Comparison of ENCODE assay signal across 8 mouse cellular contexts in genomic region chr7:65486259-65486681, GRCm38 (mm10). TPM values are rescaled to one million over a fixed set of nuclear protein-coding genes. Genes with fewer than 3 reads are reported as not detected.
DNase-seq lines count a peak whose midpoint lies in the region; ATAC-seq and TF ChIP-seq lines count a peak whose summit lies in the region.

No protein-coding gene starts in this region.

- no peak for TF ChIP-seq POLR2A in limb, embryonic 14.5 days (IDR thresholded peaks at IDR 0.05; ENCODE audit: borderline replicate concordance, extremely low read depth, insufficient read depth, insufficient read length)

- peak in 1 of 2 experiments; percentile 35 for DNase-seq in left cerebral cortex, adult 2 months (ENCODE audit: extremely low spot score in 1 of 2, low spot score in 2 of 2)
- DNase-seq in left cerebral cortex, adult 18-20 months (ENCODE audit: low spot score in 2 of 2), result no peak
- DNase-seq in forebrain, embryonic 11.5 days (ENCODE audit: low spot score), result peak; percentile 69
- no peak for DNase-seq in limb, embryonic 14.5 days (ENCODE audit: low spot score)
- no peak for DNase-seq in frontal cortex, postnatal 25 days (ENCODE audit: low spot score in 2 of 2)

- H3K9ac ChIP-seq in forebrain, embryonic 11.5 days (ENCODE audit: low read length), result no peak overlapping the region
- H3K9ac ChIP-seq in hindbrain, embryonic 12.5 days, result no peak overlapping the region
- H3K9ac ChIP-seq in limb, embryonic 14.5 days (ENCODE audit: low read depth, low read length, severe bottlenecking), result 0 out of 2 replicates have a peak overlapping the region, but pooled peaks have one; percentile 16
- H3K9ac ChIP-seq in midbrain, embryonic 16.5 days (ENCODE audit: low read depth, low read length), result no peak overlapping the region

- WGBS in forebrain, embryonic 11.5 days, result 13% methylated on average over 13 of the region's 13 CpGs
- 8% methylated on average over 13 of the region's 13 CpGs for WGBS in hindbrain, embryonic 12.5 days
- 9% methylated on average over 13 of the region's 13 CpGs for WGBS in limb, embryonic 14.5 days
- 12% methylated on average over 13 of the region's 13 CpGs for WGBS in midbrain, embryonic 16.5 days

- H3K9me3 ChIP-seq in forebrain, embryonic 11.5 days (ENCODE audit: control insufficient read depth, low read length), result no peaks in the 10 kb centered on the region
- no peaks in the 10 kb centered on the region for H3K9me3 ChIP-seq in hindbrain, embryonic 12.5 days (replicated peaks)
- H3K9me3 ChIP-seq in limb, embryonic 14.5 days (ENCODE audit: control insufficient read depth, low read length), result no peaks in the 10 kb centered on the region
- no peaks in the 10 kb centered on the region for H3K9me3 ChIP-seq in midbrain, embryonic 16.5 days (replicated peaks; ENCODE audit: control insufficient read depth, low read length, poor library complexity, severe bottlenecking)

- TF ChIP-seq CTCF in left cerebral cortex, adult 2 months (IDR thresholded peaks at IDR 0.05), result no peak

- ATAC-seq in forebrain, embryonic 11.5 days (replicated peaks; ENCODE audit: low FRiP score), result peak; percentile 36; the same call in 1 of the 2 replicates
- no peak for ATAC-seq in hindbrain, embryonic 12.5 days (ENCODE audit: low FRiP score)
- no peak for ATAC-seq in limb, embryonic 14.5 days (ENCODE audit: low FRiP score, low read depth)
- ATAC-seq in midbrain, embryonic 16.5 days, result no peak
- ATAC-seq in granulocyte monocyte progenitor cell, adult 5-6 weeks (replicated peaks; ENCODE audit: poor library complexity, severe bottlenecking), result no peak

- intact Hi-C loops in left cerebral cortex, adult 2 months (cut with DNase I), result no loop called here

- H3K36me3 ChIP-seq in forebrain, embryonic 11.5 days (ENCODE audit: control insufficient read depth, insufficient read depth, low read length), result no peaks in the 10 kb centered on the region
- no peaks in the 10 kb centered on the region for H3K36me3 ChIP-seq in hindbrain, embryonic 12.5 days
- H3K36me3 ChIP-seq in limb, embryonic 14.5 days (ENCODE audit: control insufficient read depth, insufficient read depth, low read length), result no peaks in the 10 kb centered on the region
- H3K36me3 ChIP-seq in midbrain, embryonic 16.5 days (ENCODE audit: control insufficient read depth, insufficient read depth, low read length), result no peaks in the 10 kb centered on the region

- H3K4me2 ChIP-seq in forebrain, embryonic 11.5 days (ENCODE audit: low read depth, low read length, severe bottlenecking), result peak overlapping the region; percentile 34; the same call in 1 of the 2 replicates
- H3K4me2 ChIP-seq in hindbrain, embryonic 12.5 days (replicated peaks), result peak overlapping the region; percentile 40
- H3K4me2 ChIP-seq in limb, embryonic 14.5 days (replicated peaks; ENCODE audit: low read depth, low read length, severe bottlenecking), result peak overlapping the region; percentile 43
- H3K4me2 ChIP-seq in midbrain, embryonic 16.5 days (ENCODE audit: low read length), result peak overlapping the region; percentile 19; the same call in 1 of the 2 replicates

- H3K4me3 ChIP-seq in left cerebral cortex, adult 2 months, result 0 out of 2 replicates have a peak overlapping the region, but pooled peaks have one; percentile 1
- no peak overlapping the region for H3K4me3 ChIP-seq in forebrain, embryonic 11.5 days (ENCODE audit: low read depth, low read length)
- H3K4me3 ChIP-seq in hindbrain, embryonic 12.5 days, result no peak overlapping the region
- H3K4me3 ChIP-seq in limb, embryonic 14.5 days (replicated peaks; ENCODE audit: low read length), result 0 out of 2 replicates have a peak overlapping the region, but pooled peaks have one; percentile 1
- no peak overlapping the region for H3K4me3 ChIP-seq in midbrain, embryonic 16.5 days (ENCODE audit: low read depth, low read length)

- 0 out of 2 replicates have a peak, but pooled peaks cover 5% of the 10 kb centered on the region for H3K4me1 ChIP-seq in forebrain, embryonic 11.5 days (replicated peaks; ENCODE audit: control insufficient read depth, insufficient read depth, low read length)
- peaks cover 5% of the 10 kb centered on the region; the same call in 1 of the 2 replicates for H3K4me1 ChIP-seq in hindbrain, embryonic 12.5 days
- H3K4me1 ChIP-seq in limb, embryonic 14.5 days (ENCODE audit: control insufficient read depth, insufficient read depth, low read length), result 0 out of 2 replicates have a peak, but pooled peaks cover 3% of the 10 kb centered on the region
- H3K4me1 ChIP-seq in midbrain, embryonic 16.5 days (ENCODE audit: control insufficient read depth, insufficient read depth, low read length), result no peaks in the 10 kb centered on the region

- H3K27ac ChIP-seq in left cerebral cortex, adult 2 months, result no peak overlapping the region
- no peak overlapping the region for H3K27ac ChIP-seq in forebrain, embryonic 11.5 days (ENCODE audit: low read depth, low read length)
- no peak overlapping the region for H3K27ac ChIP-seq in hindbrain, embryonic 12.5 days
- no peak overlapping the region for H3K27ac ChIP-seq in limb, embryonic 14.5 days (replicated peaks; ENCODE audit: low read depth, low read length)
- no peak overlapping the region for H3K27ac ChIP-seq in midbrain, embryonic 16.5 days (ENCODE audit: low read length)

- H3K27me3 ChIP-seq in forebrain, embryonic 11.5 days (ENCODE audit: control insufficient read depth, insufficient read depth, low read length), result no peaks in the 10 kb centered on the region
- H3K27me3 ChIP-seq in hindbrain, embryonic 12.5 days, result no peaks in the 10 kb centered on the region
- H3K27me3 ChIP-seq in limb, embryonic 14.5 days (ENCODE audit: control insufficient read depth, insufficient read depth, low read length), result no peaks in the 10 kb centered on the region
- H3K27me3 ChIP-seq in midbrain, embryonic 16.5 days (ENCODE audit: control insufficient read depth, insufficient read depth, low read depth, low read length), result no peaks in the 10 kb centered on the region

RNA-seq across cellular contexts. Expression of gene Tjp1, which starts 41.3 kb away (rescaled TPM):
- total RNA-seq in left cerebral cortex, adult 2 months (2021), result 100 to 1,000 TPM; 148 to 153 TPM
- total RNA-seq in left cerebral cortex, adult 18-20 months (2021), result 100 to 1,000 TPM; 146 to 152 TPM
- polyA plus RNA-seq in forebrain, embryonic 11.5 days (2014; fragmentation: Nextera tagmentation; extraction: Ambion mirVana), result 28.3 and 30.3 TPM in 2 replicates
- 36.3 and 36.7 TPM in 2 replicates for polyA plus RNA-seq in hindbrain, embryonic 12.5 days (2016; fragmentation: Nextera tagmentation; extraction: Ambion mirVana)
- 34.1 and 37.2 TPM in 2 replicates for polyA plus RNA-seq in limb, embryonic 14.5 days (2012; rRNA removed)
- 17.9 TPM in 2 replicates for polyA plus RNA-seq in limb, embryonic 14.5 days (2014; fragmentation: Nextera tagmentation; extraction: Ambion mirVana)
- 25.7 and 28.4 TPM in 2 replicates for polyA plus RNA-seq in midbrain, embryonic 16.5 days (2015; fragmentation: Nextera tagmentation; extraction: Ambion mirVana)
- total RNA-seq in granulocyte monocyte progenitor cell, adult 5-6 weeks (2014; fragmentation: Nextera tagmentation), result not detected in 2 replicates
- total RNA-seq in granulocyte monocyte progenitor cell, adult 5-6 weeks (2017), result 0.05 and 1.2 TPM in 2 replicates

Comparison
In these comparisons a context has a peak if more than half of its experiments do, and no peak if none do; other contexts are left out.
1. H3K4me3 ChIP-seq: peak in left cerebral cortex, adult 2 months (single experiment) and limb, embryonic 14.5 days (single experiment); none in forebrain, embryonic 11.5 days (single experiment), hindbrain, embryonic 12.5 days (single experiment) and midbrain, embryonic 16.5 days (single experiment).
2. Peak in every context shown above with its lines, with median percentiles within 50 percentile points of each other: H3K4me2 ChIP-seq.